Mouse (Mus musculus): ENCODE data around the gene Ly6g5b.

GRCm38 (mm10) chr17:35153077-35153476 lies 37.8 kb upstream of the Ly6g5b start:
- TF ChIP-seq CTCF (IDR thresholded peaks at IDR 0.05; ENCODE audit: borderline replicate concordance, insufficient read depth, low read length): no peak
- no peak for TF ChIP-seq POLR2A (IDR thresholded peaks at IDR 0.05; ENCODE audit: low read depth, low read length)

All from embryonic fibroblast, embryonic 13.5 days (primary cell).